Mouse (Mus musculus) megakaryocyte, adult 5-6 weeks (primary cell): ENCODE results near the gene Olfr127. TPM values are rescaled to one million over a fixed set of nuclear protein-coding genes. Genes with fewer than 3 reads are reported as not detected.
"Not testable (repeated sequence)": the region's sequence is repeated elsewhere in the genome, so short reads cannot be mapped to it uniquely, and the experiment has no call there.

Experiments
- ATAC-seq: 2 replicates; pipeline ENCODE4 v1.8.0; 2016; ENCODE audit warnings: mild to moderate bottlenecking, inconsistent platforms; ENCODE audit not compliant: poor library complexity, severe bottlenecking
- total RNA-seq, 2 experiments: library from RNA; stranded (forward) in 1 of 2; stranded (reverse) in 1 of 2; fragments of 153-499, 151-499 nt in 1 of 2; fragments of 221-1000, 200-1000 nt in 1 of 2; gene quantifications; 2 replicates each; pipeline versions ENCODE4 v1.2.3 to v1.2.4; 2015 to 2017

Gene Olfr127
- total RNA-seq (2015) (not detected in 2 replicates), total RNA-seq (2017) (not detected in 2 replicates)

GRCm38 (mm10) chr17:37900137-37900536, at the start of gene Olfr127:
Gene Olfr127, plus strand, starts transcription at chr17:37900437.
- no peak for ATAC-seq

GRCm38 (mm10) chr17:37863901-37864300, 36.3 kb upstream of the Olfr127 start:
- ATAC-seq, result no peak

GRCm38 (mm10) chr17:37869676-37870205, 30.5 kb upstream of the Olfr127 start:
- no peak for ATAC-seq

- ATAC-seq, result no peak
Measured at GRCm38 (mm10) chr17:37873830-37874229, 26.4 kb upstream of the Olfr127 start.

- not testable (repeated sequence) for ATAC-seq
Measured at GRCm38 (mm10) chr17:37906821-37907220, 6.6 kb downstream of the Olfr127 start.

- ATAC-seq, result no peak
Measured at GRCm38 (mm10) chr17:37920248-37920647, 20.0 kb downstream of the Olfr127 start, which contains the start of gene Olfr128. Gene Olfr128, plus strand, starts transcription at chr17:37920548.

GRCm38 (mm10) chr17:37952979-37953378, 52.7 kb downstream of the Olfr127 start, which contains the start of gene Olfr761:
Gene Olfr761, minus strand, starts transcription at chr17:37953079.
- ATAC-seq, result no peak

Other genes with a start within 250 kb of the Olfr127 start
- gene Olfr117, start 236.7 kb upstream of the Olfr127 start, total RNA-seq (2015), result not detected in 2 replicates
- gene Olfr117, start 236.7 kb upstream of the Olfr127 start, total RNA-seq (2017), result not detected in 2 replicates
- not detected in 2 replicates for gene Olfr118, start 233.4 kb upstream of the Olfr127 start, total RNA-seq (2015)
- not detected in 2 replicates for gene Olfr118, start 233.4 kb upstream of the Olfr127 start, total RNA-seq (2017)
- gene Olfr119, start 203.9 kb upstream of the Olfr127 start, total RNA-seq (2015), result not detected in 2 replicates
- not detected in 2 replicates for gene Olfr119, start 203.9 kb upstream of the Olfr127 start, total RNA-seq (2017)
- not detected in 2 replicates for gene Olfr120, start 178.6 kb upstream of the Olfr127 start, total RNA-seq (2015)
- not detected in 2 replicates for gene Olfr120, start 178.6 kb upstream of the Olfr127 start, total RNA-seq (2017)
- not detected in 2 replicates for gene Olfr121, start 151.6 kb upstream of the Olfr127 start, total RNA-seq (2015)
- not detected in 2 replicates for gene Olfr121, start 151.6 kb upstream of the Olfr127 start, total RNA-seq (2017)
- not detected in 2 replicates for gene Olfr122, start 131.8 kb upstream of the Olfr127 start, total RNA-seq (2015)
- not detected in 2 replicates for gene Olfr122, start 131.8 kb upstream of the Olfr127 start, total RNA-seq (2017)
- gene Olfr123, start 106.9 kb upstream of the Olfr127 start, total RNA-seq (2015), result not detected in 2 replicates
- gene Olfr123, start 106.9 kb upstream of the Olfr127 start, total RNA-seq (2017), result not detected in 2 replicates
- not detected in 2 replicates for gene Olfr124, start 100.5 kb upstream of the Olfr127 start, total RNA-seq (2015)
- gene Olfr124, start 100.5 kb upstream of the Olfr127 start, total RNA-seq (2017), result not detected in 2 replicates
- gene Olfr125, start 67.5 kb upstream of the Olfr127 start, total RNA-seq (2015), result not detected in 2 replicates
- not detected in 2 replicates for gene Olfr125, start 67.5 kb upstream of the Olfr127 start, total RNA-seq (2017)
- not detected in 2 replicates for gene Olfr126, start 53.0 kb upstream of the Olfr127 start, total RNA-seq (2015)
- not detected in 2 replicates for gene Olfr126, start 53.0 kb upstream of the Olfr127 start, total RNA-seq (2017)
- gene Olfr128, start 20.1 kb downstream of the Olfr127 start, total RNA-seq (2015), result not detected in 2 replicates
- gene Olfr128, start 20.1 kb downstream of the Olfr127 start, total RNA-seq (2017), result not detected in 2 replicates
- not detected in 2 replicates for gene Olfr761, start 52.6 kb downstream of the Olfr127 start, total RNA-seq (2015)
- gene Olfr761, start 52.6 kb downstream of the Olfr127 start, total RNA-seq (2017), result not detected in 2 replicates
- not detected in 2 replicates for gene Olfr129, start 159.6 kb downstream of the Olfr127 start, total RNA-seq (2015)
- gene Olfr129, start 159.6 kb downstream of the Olfr127 start, total RNA-seq (2017), result not detected in 2 replicates
- gene Olfr130, start 163.5 kb downstream of the Olfr127 start, total RNA-seq (2015), result not detected in 2 replicates
- not detected in 2 replicates for gene Olfr130, start 163.5 kb downstream of the Olfr127 start, total RNA-seq (2017)
- gene Olfr131, start 188.3 kb downstream of the Olfr127 start, total RNA-seq (2015), result not detected in 2 replicates
- not detected in 2 replicates for gene Olfr131, start 188.3 kb downstream of the Olfr127 start, total RNA-seq (2017)
- gene Olfr132, start 234.1 kb downstream of the Olfr127 start, total RNA-seq (2015), result not detected in 2 replicates
- not detected in 2 replicates for gene Olfr132, start 234.1 kb downstream of the Olfr127 start, total RNA-seq (2017)
- not detected in 2 replicates for gene Olfr133, start 244.8 kb downstream of the Olfr127 start, total RNA-seq (2015)
- gene Olfr133, start 244.8 kb downstream of the Olfr127 start, total RNA-seq (2017), result not detected in 2 replicates